Mouse (Mus musculus) testis, adult 2 months (tissue): Measurements from ENCODE around the gene Hsdl2. TPM values are rescaled to one million over a fixed set of nuclear protein-coding genes. Genes with fewer than 3 reads are reported as not detected.

Experiments
- H3K27ac ChIP-seq: fragments of 200-500 bp; 2 replicates; pipeline ENCODE4 v1.5.1; 2012; ENCODE audit warnings: low read depth, low read length; ENCODE audit not compliant: control insufficient read depth, insufficient read depth
- H3K27me3 ChIP-seq: fragments of 200-500 bp; 2 replicates; pipeline ENCODE4 v1.6.1; 2012; ENCODE audit warnings: mild to moderate bottlenecking, low read length, moderate library complexity; ENCODE audit not compliant: control insufficient read depth, insufficient read depth
- H3K36me3 ChIP-seq: fragments of 200-500 bp; 2 replicates; pipeline ENCODE4 v1.6.1; 2012; ENCODE audit warnings: mild to moderate bottlenecking, low read length; ENCODE audit not compliant: control insufficient read depth, insufficient read depth
- H3K4me1 ChIP-seq: fragments of 200-500 bp; 2 replicates; pipeline ENCODE4 v1.6.1; 2012; ENCODE audit warnings: low read length; ENCODE audit not compliant: control insufficient read depth, insufficient read depth
- H3K4me3 ChIP-seq: fragments of 200-500 bp; 2 replicates; pipeline ENCODE4 v1.5.1; 2012; ENCODE audit warnings: low read depth, mild to moderate bottlenecking, low read length, moderate library complexity, mixed read lengths; ENCODE audit not compliant: control insufficient read depth
- CTCF ChIP-seq: fragments of 200-500 bp; IDR thresholded peaks from 2 replicates; pipeline ENCODE4 v1.5.1; 2012; ENCODE audit warnings: low read depth, mild to moderate bottlenecking, inconsistent platforms, low read length, moderate library complexity; ENCODE audit not compliant: control insufficient read depth, insufficient read depth, insufficient replicate concordance
- POLR2A ChIP-seq: fragments of 200-500 bp; IDR thresholded peaks from 2 replicates; pipeline ENCODE4 v1.6.1; 2012; ENCODE audit warnings: low read depth, mild to moderate bottlenecking, inconsistent platforms, low read length, moderate library complexity; ENCODE audit not compliant: control insufficient read depth
- polyA plus RNA-seq: library from polyadenylated mRNA; depleted of rRNA; stranded (reverse); fragments of >200 nt; gene quantifications from 2 replicates; pipeline ENCODE4 v1.2.3, GENCODE M21; 2012

The Hsdl2 gene
- polyA plus RNA-seq, 1 experiment, result 71.7 TPM

GRCm38 (mm10) chr4:59645610-59646009 lies 64.2 kb downstream of the Hsdl2 start:
- TF ChIP-seq POLR2A, result no peak
- no peak for TF ChIP-seq CTCF
- Histone ChIP-seq H3K36me3 (no peaks in the 10 kb centered on the region), H3K4me3 (no peak overlapping the region), H3K27ac (no peak overlapping the region), H3K27me3 (no peaks in the 10 kb centered on the region), H3K4me1 (no peaks in the 10 kb centered on the region)

- H3K36me3 ChIP-seq, result no peaks in the 10 kb centered on the region
- H3K27me3 ChIP-seq, result no peaks in the 10 kb centered on the region
- H3K27ac ChIP-seq, result no peak overlapping the region
- H3K4me3 ChIP-seq, result no peak overlapping the region
- TF ChIP-seq POLR2A (no peak), CTCF (no peak)
- no peaks in the 10 kb centered on the region for H3K4me1 ChIP-seq
These were observed 64.8 kb downstream of the Hsdl2 start for GRCm38 (mm10) chr4:59646020-59646696.

GRCm38 (mm10) chr4:59649119-59649518 lies 67.8 kb downstream of the Hsdl2 start:
- Histone ChIP-seq H3K27me3 (no peaks in the 10 kb centered on the region), H3K4me1 (no peaks in the 10 kb centered on the region), H3K36me3 (no peaks in the 10 kb centered on the region), H3K27ac (no peak overlapping the region), H3K4me3 (no peak overlapping the region)
- TF ChIP-seq POLR2A, result no peak
- TF ChIP-seq CTCF, result no peak

GRCm38 (mm10) chr4:59652166-59652681 lies 70.9 kb downstream of the Hsdl2 start:
- TF ChIP-seq POLR2A (no peak), CTCF (no peak)
- H3K4me3 ChIP-seq, result no peak overlapping the region
- no peaks in the 10 kb centered on the region for H3K36me3 ChIP-seq
- no peak overlapping the region for H3K27ac ChIP-seq
- no peaks in the 10 kb centered on the region for H3K27me3 ChIP-seq
- H3K4me1 ChIP-seq, result no peaks in the 10 kb centered on the region

- no peaks in the 10 kb centered on the region for H3K4me1 ChIP-seq
- H3K27ac ChIP-seq, result no peak overlapping the region
- no peak overlapping the region for H3K4me3 ChIP-seq
- no peak for TF ChIP-seq CTCF
- no peak for TF ChIP-seq POLR2A
- no peaks in the 10 kb centered on the region for H3K27me3 ChIP-seq
- no peaks in the 10 kb centered on the region for H3K36me3 ChIP-seq
These were observed 74.8 kb downstream of the Hsdl2 start for GRCm38 (mm10) chr4:59656061-59656642.

GRCm38 (mm10) chr4:59662163-59662562 lies 80.8 kb downstream of the Hsdl2 start:
- no peak for TF ChIP-seq POLR2A
- TF ChIP-seq CTCF, result no peak
- Histone ChIP-seq H3K36me3 (no peaks in the 10 kb centered on the region), H3K4me3 (no peak overlapping the region), H3K27me3 (no peaks in the 10 kb centered on the region), H3K27ac (no peak overlapping the region), H3K4me1 (no peaks in the 10 kb centered on the region)

GRCm38 (mm10) chr4:59663451-59663850 lies 82.1 kb downstream of the Hsdl2 start:
- no peaks in the 10 kb centered on the region for H3K27me3 ChIP-seq
- no peak overlapping the region for H3K27ac ChIP-seq
- TF ChIP-seq POLR2A (no peak), CTCF (no peak)
- no peaks in the 10 kb centered on the region for H3K36me3 ChIP-seq
- H3K4me3 ChIP-seq, result no peak overlapping the region
- H3K4me1 ChIP-seq, result no peaks in the 10 kb centered on the region
